Mouse (Mus musculus) CH12.LX (cell line): Measurements from ENCODE around the gene Ccl17. TPM values are rescaled to one million over a fixed set of nuclear protein-coding genes. Genes with fewer than 3 reads are reported as not detected.

ENCODE experiments used
- DNase-seq: peaks from one replicate; pipeline ENCODE4 v3.0.0-alpha.2; 2013; ENCODE audit errors: extremely low read depth
- H3K27ac ChIP-seq: 2 replicates; pipeline ENCODE4 v1.5.1; 2012; ENCODE audit warnings: low read depth, mild to moderate bottlenecking, control low read depth, moderate library complexity; ENCODE audit not compliant: insufficient read depth
- H3K27me3 ChIP-seq: replicated peaks from 2 replicates; pipeline ENCODE3; 2012; ENCODE audit warnings: inconsistent platforms
- H3K36me3 ChIP-seq, 2 experiments: replicated peaks in 1 of 2; 2 replicates each; pipeline versions ENCODE3 to v1.6.1; 2012; ENCODE audit warnings: inconsistent platforms in 1 of 2, low read length in 1 of 2, mild to moderate bottlenecking in 1 of 2, mixed read lengths in 1 of 2, moderate library complexity in 1 of 2; ENCODE audit not compliant: control insufficient read depth in 1 of 2, insufficient read depth in 1 of 2
- H3K4me1 ChIP-seq, 2 experiments: 2 replicates each; pipeline ENCODE4 v1.6.1; 2012; ENCODE audit warnings: inconsistent platforms in 1 of 2, moderate library complexity in 1 of 2; ENCODE audit not compliant: insufficient read depth in 2 of 2, control insufficient read depth in 1 of 2
- H3K4me2 ChIP-seq: 2 replicates; pipeline ENCODE4 v1.6.1; 2012; ENCODE audit warnings: low read depth, mild to moderate bottlenecking, control low read depth; ENCODE audit not compliant: poor library complexity, insufficient read depth, severe bottlenecking
- H3K4me3 ChIP-seq, 3 experiments: fragments of 150-350 bp in 1 of 3; sonication (generic) in 1 of 3; replicated peaks in 1 of 3; 2 replicates each; pipeline versions ENCODE3 to v1.5.1; 2011 to 2012; ENCODE audit warnings: low read depth in 2 of 3, low read length in 2 of 3, mild to moderate bottlenecking in 2 of 3, moderate library complexity in 2 of 3, control low read depth in 1 of 3, improper control_type of control experiment in 1 of 3, inconsistent platforms in 1 of 3, mixed read lengths in 1 of 3; ENCODE audit not compliant: poor library complexity in 1 of 3
- H3K79me2 ChIP-seq: replicated peaks from 2 replicates; pipeline ENCODE4 v1.6.1; 2012; ENCODE audit warnings: mild to moderate bottlenecking, moderate library complexity; ENCODE audit not compliant: control insufficient read depth, poor library complexity, insufficient read depth, severe bottlenecking; ENCODE audit errors: extremely low read depth
- H3K9ac ChIP-seq: 2 replicates; pipeline ENCODE4 v1.6.1; 2012; ENCODE audit warnings: low read depth, mild to moderate bottlenecking, control low read depth, moderate library complexity; ENCODE audit not compliant: insufficient read depth
- H3K9me3 ChIP-seq: replicated peaks from 2 replicates; pipeline ENCODE3; 2012; ENCODE audit warnings: low read length, inconsistent platforms, mixed read lengths
- E2F4 ChIP-seq: IDR thresholded peaks from 2 replicates; pipeline ENCODE4 v1.6.1; 2011; ENCODE audit warnings: low read depth, low read length, improper control_type of control experiment; ENCODE audit not compliant: insufficient replicate concordance
- ELF1 ChIP-seq: IDR thresholded peaks from 2 replicates; pipeline ENCODE4 v1.6.1; 2014; ENCODE audit warnings: low read depth, mild to moderate bottlenecking, inconsistent platforms, low read length, improper control_type of control experiment
- GABPA ChIP-seq: IDR thresholded peaks from 2 replicates; pipeline ENCODE4 v1.6.1; 2012; ENCODE audit warnings: low read depth, low read length, improper control_type of control experiment, inconsistent platforms; ENCODE audit not compliant: insufficient replicate concordance
- HCFC1 ChIP-seq: IDR thresholded peaks from 2 replicates; pipeline ENCODE4 v1.6.1; 2012; ENCODE audit warnings: low read depth, mild to moderate bottlenecking, inconsistent platforms, low read length, improper control_type of control experiment
- IRF4 ChIP-seq: IDR thresholded peaks from 2 replicates; pipeline ENCODE4 v1.6.1; 2014; ENCODE audit warnings: low read depth, mild to moderate bottlenecking, inconsistent platforms, low read length, improper control_type of control experiment
- JUN ChIP-seq: IDR thresholded peaks from 2 replicates; pipeline ENCODE4 v1.6.1; 2011; ENCODE audit warnings: low read depth, mild to moderate bottlenecking, low read length, improper control_type of control experiment, moderate library complexity; ENCODE audit not compliant: insufficient read depth
- MAX ChIP-seq: IDR thresholded peaks from 2 replicates; pipeline ENCODE4 v1.6.1; 2011; ENCODE audit warnings: low read length, improper control_type of control experiment
- MYC ChIP-seq: IDR thresholded peaks from 2 replicates; pipeline ENCODE4 v1.6.1; 2011; ENCODE audit warnings: low read depth, mild to moderate bottlenecking, improper control_type of control experiment, low read length
- NELFE ChIP-seq: IDR thresholded peaks from 2 replicates; pipeline ENCODE4 v1.6.1; 2011; ENCODE audit warnings: low read depth, low read length, improper control_type of control experiment
- POLR2A ChIP-seq: IDR thresholded peaks from 2 replicates; pipeline ENCODE4 v1.6.1; 2011; ENCODE audit warnings: low read depth, mild to moderate bottlenecking, improper control_type of control experiment, low read length
- SMC3 ChIP-seq: IDR thresholded peaks from 2 replicates; pipeline ENCODE4 v1.6.1; 2011; ENCODE audit warnings: low read depth, low read length, improper control_type of control experiment
- TBP ChIP-seq: conservative IDR thresholded peaks from 2 replicates; pipeline ENCODE4 v1.6.1; 2011; ENCODE audit warnings: low read depth, low read length, improper control_type of control experiment
- TCF12 ChIP-seq: IDR thresholded peaks from 2 replicates; pipeline ENCODE4 v1.6.1; 2014; ENCODE audit warnings: low read depth, mild to moderate bottlenecking, inconsistent platforms, low read length, improper control_type of control experiment
- USF1 ChIP-seq: IDR thresholded peaks from 2 replicates; pipeline ENCODE4 v1.6.1; 2014; ENCODE audit warnings: low read depth, mild to moderate bottlenecking, inconsistent platforms, low read length, improper control_type of control experiment
- ZKSCAN1 ChIP-seq: IDR thresholded peaks from 2 replicates; pipeline ENCODE4 v1.6.1; 2012; ENCODE audit warnings: low read depth, inconsistent platforms, low read length, improper control_type of control experiment, borderline replicate concordance
- ZMIZ1 ChIP-seq: IDR thresholded peaks from 2 replicates; pipeline ENCODE4 v1.6.1; 2012; ENCODE audit warnings: low read depth, mild to moderate bottlenecking, inconsistent platforms, low read length, improper control_type of control experiment
- dilution Hi-C: fragments of 300-500 bp; cut with MboI; formaldehyde crosslinking; loops from 2 replicates; pipeline ENCODE4 v1.14.3; 2020; ENCODE audit warnings: low sequenced_read_pairs; ENCODE audit not compliant: extremely low pct_unique_long_range_greater_than_20kb, extremely low pct_ligation_motif_present
- in situ Hi-C: fragments of 300-500 bp; cut with MboI; formaldehyde crosslinking; loops from 3 replicates; pipeline ENCODE4 v1.14.3; 2019; ENCODE audit warnings: low sequenced_read_pairs, low pct_ligation_motif_present, low pct_unique_long_range_greater_than_20kb, mixed read lengths
- polyA plus RNA-seq: library from polyadenylated mRNA; unstranded; fragments of >175 nt; gene quantifications from 2 replicates; pipeline ENCODE4 v1.2.1, GENCODE M21; 2012; ENCODE audit warnings: low read depth; ENCODE audit not compliant: insufficient read length
- total RNA-seq, 2 experiments: library from RNA; depleted of rRNA; stranded (reverse); fragments of 300-350 nt in 1 of 2; fragments of >200 nt in 1 of 2; gene quantifications; 2 replicates each; pipeline ENCODE4 v1.2.3; 2012 to 2014

Gene Ccl17
- total and polyA plus RNA-seq, 3 experiments = 1.3 to 2.6 (median 2.1) TPM

DNA sequence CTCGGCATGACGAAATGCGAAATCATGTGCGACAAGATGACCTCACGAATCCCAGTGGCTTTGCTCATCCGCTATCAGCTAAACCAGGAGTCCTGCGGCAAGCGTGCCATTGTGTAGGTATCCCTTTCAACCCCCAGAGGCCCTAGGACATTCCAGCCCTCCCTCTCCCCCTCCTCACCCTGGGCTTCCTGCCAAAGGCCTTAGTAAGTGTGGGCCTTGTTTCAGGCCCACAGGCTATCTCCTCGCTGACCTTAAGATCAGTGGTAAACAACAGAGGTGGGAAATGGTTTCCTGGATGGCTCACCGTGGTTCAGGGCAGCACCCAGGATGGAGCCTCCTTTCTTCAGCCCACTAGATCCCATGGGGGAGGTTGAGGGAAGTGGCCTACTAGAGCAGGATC, 32.2 kb upstream of the Ccl17 start (continued):
- no peak for TF ChIP-seq TBP
- TF ChIP-seq E2F4 = no peak
- 0 out of 2 replicates have a peak, but pooled peaks have one; percentile 20 for TF ChIP-seq HCFC1
- TF ChIP-seq USF1 = no peak
- no peak for TF ChIP-seq SMC3
- TF ChIP-seq ELF1 = no peak
- TF ChIP-seq NELFE = no peak; the same call in 1 of the 2 replicates
- 0 out of 2 replicates have a peak, but pooled peaks have one; percentile 9 for TF ChIP-seq MAX
- no peak for TF ChIP-seq TCF12
- TF ChIP-seq JUN = no peak
- 0 out of 2 replicates have a peak, but pooled peaks have one; percentile 18 for TF ChIP-seq IRF4

DNA sequence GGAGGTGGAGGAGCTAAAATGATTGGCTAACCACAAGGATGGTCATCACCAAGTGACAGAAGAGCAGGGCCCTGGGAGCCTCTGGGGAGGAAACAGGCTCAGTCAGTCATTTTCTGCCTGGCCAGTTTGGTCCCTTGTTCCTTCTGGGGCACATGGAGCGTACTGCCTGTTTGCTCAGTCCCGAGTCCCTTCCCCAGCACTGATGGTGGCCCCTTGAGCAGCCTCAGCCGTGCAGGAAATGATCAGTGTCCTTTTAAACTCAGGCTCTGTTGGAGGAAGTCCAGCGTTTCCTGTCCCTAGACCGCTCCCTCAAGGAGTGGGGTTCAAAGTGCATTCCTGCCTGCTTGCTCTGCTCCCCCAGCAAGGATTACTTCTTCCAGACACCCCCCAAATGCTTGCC, 31.8 kb upstream of the Ccl17 start:
- peaks cover 2% of the 10 kb centered on the region; the same call in 1 of the 2 replicates for H3K79me2 ChIP-seq
- peak overlapping the region; percentile 72 for H3K9ac ChIP-seq
- in situ Hi-C loops (no loop called here), dilution Hi-C loops (no loop called here)
- TF ChIP-seq MYC = peak; percentile 82; the same call in 1 of the 2 replicates
- peak; percentile 81 for TF ChIP-seq POLR2A
- peak; percentile 16; the same call in 1 of the 2 replicates for TF ChIP-seq TCF12
- no peak; the same call in none of the 2 replicates for TF ChIP-seq ZMIZ1
- no peak for TF ChIP-seq ZKSCAN1
- peak; percentile 56; the same call in 1 of the 2 replicates for TF ChIP-seq NELFE
- TF ChIP-seq ELF1 = no peak; the same call in 1 of the 2 replicates
- TF ChIP-seq TBP = peak; percentile 79; the same call in 1 of the 2 replicates
- 0 out of 2 replicates have a peak, but pooled peaks have one; percentile 16 for TF ChIP-seq IRF4
- TF ChIP-seq GABPA = no peak
- H3K4me3 ChIP-seq = peak overlapping the region; percentile 20 to 78 (median 41)
- peak; percentile 89 for DNase-seq
- H3K4me2 ChIP-seq = peak overlapping the region; percentile 80
- no peaks in the 10 kb centered on the region for H3K9me3 ChIP-seq
- H3K27me3 ChIP-seq = no peaks in the 10 kb centered on the region
- H3K27ac ChIP-seq = peak overlapping the region; percentile 97
- peaks cover 21 to 67% of the 10 kb centered on the region in 2 experiments for H3K4me1 ChIP-seq
- peaks cover 0 to 27% of the 10 kb centered on the region in 2 experiments for H3K36me3 ChIP-seq
